Mouse (Mus musculus): ENCODE results near the gene Atf6b. TPM values are rescaled to one million over a fixed set of nuclear protein-coding genes. Genes with fewer than 3 reads are reported as not detected.

Gene Atf6b
- polyA plus RNA-seq, 1 experiment from 2014 or later: 62.0 TPM

DNA sequence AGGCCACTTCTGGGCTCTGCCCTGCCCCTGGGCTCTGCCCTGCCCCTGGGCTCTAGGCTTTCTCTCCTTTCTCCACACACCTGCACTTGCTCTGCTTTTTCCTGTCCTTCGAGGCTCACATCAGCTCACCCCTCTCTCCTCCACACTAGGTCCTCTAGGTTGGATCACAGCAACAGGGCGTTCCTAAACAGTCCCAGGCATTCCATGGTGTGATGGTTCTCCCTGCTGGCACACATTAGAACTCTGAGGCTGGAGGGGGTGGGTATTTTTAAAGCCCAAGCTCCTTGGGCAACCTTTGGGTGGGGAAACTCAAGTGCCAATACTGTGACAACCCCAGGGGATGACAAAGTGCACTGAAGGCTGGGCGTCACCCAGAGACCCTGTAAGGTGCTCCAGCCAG lies 9.5 kb upstream of the Atf6b start:
- no peak overlapping the region for H3K9ac ChIP-seq (ENCODE audit: low read depth, low read length)
- H3K4me3 ChIP-seq (replicated peaks; ENCODE audit: low read depth, low read length): no peak overlapping the region
- ATAC-seq (replicated peaks; ENCODE audit: low FRiP score, low read depth) (no peak), DNase-seq (ENCODE audit: low spot score) (no peak)
- no peaks in the 10 kb centered on the region for H3K9me3 ChIP-seq (replicated peaks; ENCODE audit: low read length)
- no peak overlapping the region for H3K27ac ChIP-seq
- no peaks in the 10 kb centered on the region for H3K27me3 ChIP-seq (ENCODE audit: insufficient read depth, low read length)
- TF ChIP-seq CTCF (IDR thresholded peaks at IDR 0.05; ENCODE audit: low read depth): no peak
- peaks cover 11% of the 10 kb centered on the region; the same call in 1 of the 2 replicates for H3K4me1 ChIP-seq (replicated peaks; ENCODE audit: insufficient read depth, low read length)
- WGBS: 71% methylated on average over 3 of the region's 3 CpGs
- H3K4me2 ChIP-seq (ENCODE audit: low read length): no peak overlapping the region
- no peaks in the 10 kb centered on the region for H3K36me3 ChIP-seq (ENCODE audit: insufficient read depth, low read length)

DNA sequence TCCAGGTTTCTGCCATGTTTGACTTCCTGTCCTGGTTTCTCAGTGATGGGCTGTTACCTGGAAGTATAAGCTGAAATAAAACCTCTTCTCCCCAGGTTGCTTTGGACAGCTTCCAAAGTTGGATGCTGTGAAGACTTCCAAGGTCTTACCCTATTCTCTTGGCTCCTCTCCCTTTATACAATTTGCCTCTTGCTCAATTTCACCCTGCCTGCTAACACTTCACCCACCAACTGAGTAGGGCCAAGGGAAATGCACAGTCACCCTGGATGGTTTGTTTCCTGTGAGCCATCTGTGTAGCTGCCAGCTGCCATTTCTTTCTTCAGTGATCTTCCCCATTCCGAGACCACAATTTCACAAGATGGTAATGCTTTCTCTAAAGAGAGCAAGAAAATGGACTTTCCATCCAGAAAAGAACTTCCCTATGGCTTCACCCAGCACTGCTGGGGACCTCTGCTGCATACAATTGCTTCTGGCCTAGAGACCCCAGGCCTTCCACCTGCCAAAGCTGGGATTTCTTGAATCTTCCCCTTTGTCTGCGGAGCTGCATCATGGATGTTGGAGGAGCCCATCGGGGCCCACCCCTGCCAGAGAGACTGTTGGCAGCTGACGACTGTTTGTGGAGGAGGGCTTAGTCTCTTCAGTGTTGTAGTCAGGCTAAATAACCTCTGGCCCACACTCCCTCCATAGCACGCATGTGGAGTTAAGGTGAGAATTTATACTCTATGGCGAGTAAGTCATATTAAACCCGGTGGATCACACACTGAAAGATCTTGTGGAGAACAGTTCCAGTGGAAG lies 7.3 kb upstream of the Atf6b start:
- Histone ChIP-seq H3K9ac (ENCODE audit: low read depth, low read length) (no peak overlapping the region), H3K27ac (no peak overlapping the region), H3K4me3 (replicated peaks; ENCODE audit: low read depth, low read length) (no peak overlapping the region), H3K27me3 (ENCODE audit: insufficient read depth, low read length) (no peaks in the 10 kb centered on the region), H3K4me1 (replicated peaks; ENCODE audit: insufficient read depth, low read length) (peaks cover 9% of the 10 kb centered on the region; the same call in 1 of the 2 replicates), H3K4me2 (ENCODE audit: low read length) (no peak overlapping the region), H3K36me3 (ENCODE audit: insufficient read depth, low read length) (no peaks in the 10 kb centered on the region), H3K9me3 (replicated peaks; ENCODE audit: low read length) (no peaks in the 10 kb centered on the region)
- 73% methylated on average over 7 of the region's 7 CpGs for WGBS
- DNase-seq (ENCODE audit: low spot score): no peak
- ATAC-seq (replicated peaks; ENCODE audit: low FRiP score, low read depth): no peak
- TF ChIP-seq CTCF (IDR thresholded peaks at IDR 0.05; ENCODE audit: low read depth): no peak

DNA sequence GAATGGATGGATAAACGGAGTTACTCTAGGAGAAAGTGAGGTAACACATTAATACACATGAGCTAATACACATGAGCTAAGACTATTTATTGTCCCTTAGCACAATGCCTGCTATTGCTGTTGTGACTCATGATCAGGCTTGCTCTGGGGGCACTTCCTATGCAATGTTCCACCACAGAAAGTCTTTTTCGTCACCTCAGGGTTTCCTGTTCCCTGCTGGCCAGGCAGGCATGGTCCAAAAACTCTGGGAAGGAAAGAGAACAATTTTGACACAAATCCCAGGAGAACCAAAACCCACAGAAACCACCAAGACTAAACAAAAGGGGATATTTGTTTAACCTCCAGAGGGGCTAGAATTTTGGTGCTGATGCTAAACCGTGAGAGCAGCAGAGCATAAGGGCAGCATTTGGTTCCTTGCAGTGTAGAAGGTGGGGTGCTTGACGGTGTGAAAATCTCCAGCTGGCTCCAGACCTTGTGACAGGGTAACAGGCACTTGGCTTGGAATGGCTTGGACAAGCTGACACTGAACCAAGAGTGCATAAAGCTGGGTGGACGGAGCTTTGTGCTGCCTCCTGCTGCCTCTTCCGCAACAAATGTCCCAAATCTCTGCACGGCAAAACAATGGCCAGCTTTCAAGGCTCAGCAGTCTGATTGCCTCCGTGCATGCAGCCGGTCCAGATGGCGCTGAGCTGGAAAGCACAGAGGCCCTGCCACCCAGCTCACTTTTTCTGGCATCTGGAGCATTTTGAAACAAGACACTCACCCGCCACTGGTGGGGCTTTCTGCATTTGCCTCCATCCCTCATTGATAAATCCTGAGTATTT lies 6.0 kb upstream of the Atf6b start:
- Histone ChIP-seq H3K27me3 (ENCODE audit: insufficient read depth, low read length) (no peaks in the 10 kb centered on the region), H3K9me3 (replicated peaks; ENCODE audit: low read length) (no peaks in the 10 kb centered on the region), H3K36me3 (ENCODE audit: insufficient read depth, low read length) (no peaks in the 10 kb centered on the region), H3K4me1 (replicated peaks; ENCODE audit: insufficient read depth, low read length) (peaks cover 15% of the 10 kb centered on the region), H3K9ac (ENCODE audit: low read depth, low read length) (0 out of 2 replicates have a peak overlapping the region, but pooled peaks have one; percentile 15), H3K4me2 (ENCODE audit: low read length) (no peak overlapping the region; the same call in 1 of the 2 replicates), H3K4me3 (replicated peaks; ENCODE audit: low read depth, low read length) (no peak overlapping the region), H3K27ac (peak overlapping the region; percentile 72)
- ATAC-seq (replicated peaks; ENCODE audit: low FRiP score, low read depth) (peak; percentile 30; the same call in 1 of the 2 replicates), DNase-seq (ENCODE audit: low spot score) (peak; percentile 83)
- 11% methylated on average over 11 of the region's 11 CpGs for WGBS
- TF ChIP-seq CTCF (IDR thresholded peaks at IDR 0.05; ENCODE audit: low read depth): peak; percentile 54

DNA sequence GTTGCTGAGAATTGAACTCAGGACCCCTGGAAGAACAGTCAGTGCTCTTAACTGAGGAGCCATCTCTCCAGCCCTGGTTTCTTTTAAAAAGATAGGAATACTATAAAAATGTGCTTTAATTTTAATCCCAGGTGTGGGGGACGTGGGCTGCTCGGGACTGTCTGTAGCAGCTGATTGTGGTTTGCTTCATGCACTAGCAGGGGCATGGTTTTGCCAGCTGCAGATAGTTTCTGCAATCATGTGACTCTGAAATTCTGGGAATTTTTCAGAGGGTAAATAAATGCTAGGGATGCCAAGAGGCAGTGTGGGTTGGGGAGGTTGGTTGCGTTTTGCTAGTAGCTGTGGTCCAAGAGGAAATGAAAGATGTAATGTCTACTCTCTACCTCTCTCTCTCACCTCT lies 5.0 kb upstream of the Atf6b start:
- no peak for DNase-seq (ENCODE audit: low spot score)
- no peak for TF ChIP-seq CTCF (IDR thresholded peaks at IDR 0.05; ENCODE audit: low read depth)
- WGBS: 81% methylated on average over 3 of the region's 3 CpGs
- no peaks in the 10 kb centered on the region for H3K36me3 ChIP-seq (ENCODE audit: insufficient read depth, low read length)
- H3K27ac ChIP-seq: no peak overlapping the region
- no peak for ATAC-seq (replicated peaks; ENCODE audit: low FRiP score, low read depth)
- H3K27me3 ChIP-seq (ENCODE audit: insufficient read depth, low read length): no peaks in the 10 kb centered on the region
- H3K4me3 ChIP-seq (replicated peaks; ENCODE audit: low read depth, low read length): no peak overlapping the region
- peaks cover 15% of the 10 kb centered on the region for H3K4me1 ChIP-seq (replicated peaks; ENCODE audit: insufficient read depth, low read length)
- no peak overlapping the region for H3K9ac ChIP-seq (ENCODE audit: low read depth, low read length)
- no peaks in the 10 kb centered on the region for H3K9me3 ChIP-seq (replicated peaks; ENCODE audit: low read length)
- no peak overlapping the region for H3K4me2 ChIP-seq (ENCODE audit: low read length)

DNA sequence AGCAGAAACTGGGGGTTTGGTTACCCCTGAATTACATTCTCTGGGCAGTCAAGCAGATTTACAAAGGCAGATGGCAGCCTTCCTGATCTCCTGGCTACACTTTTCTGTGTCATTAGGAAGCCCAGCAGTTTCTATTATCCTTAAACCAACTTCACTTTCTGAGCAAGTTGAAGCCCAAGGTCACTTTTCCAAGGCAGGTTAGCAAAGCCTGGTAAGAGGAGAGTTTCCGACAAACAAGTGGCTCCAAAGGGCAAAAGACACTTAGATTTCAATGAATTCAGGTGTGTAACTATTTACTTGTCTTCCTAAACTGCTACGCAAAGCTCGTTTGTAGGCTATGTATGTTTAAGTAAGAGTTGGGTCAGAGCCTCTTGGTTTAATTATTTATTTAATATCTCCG lies 3.6 kb upstream of the Atf6b start:
- peaks cover 24% of the 10 kb centered on the region for H3K4me1 ChIP-seq (replicated peaks; ENCODE audit: insufficient read depth, low read length)
- no peak for DNase-seq (ENCODE audit: low spot score)
- 84% methylated on average over 4 of the region's 4 CpGs for WGBS
- no peak overlapping the region for H3K9ac ChIP-seq (ENCODE audit: low read depth, low read length)
- ATAC-seq (replicated peaks; ENCODE audit: low FRiP score, low read depth): no peak
- H3K9me3 ChIP-seq (replicated peaks; ENCODE audit: low read length): no peaks in the 10 kb centered on the region
- no peak overlapping the region for H3K4me2 ChIP-seq (ENCODE audit: low read length)
- H3K36me3 ChIP-seq (ENCODE audit: insufficient read depth, low read length): no peaks in the 10 kb centered on the region
- no peak overlapping the region for H3K4me3 ChIP-seq (replicated peaks; ENCODE audit: low read depth, low read length)
- no peaks in the 10 kb centered on the region for H3K27me3 ChIP-seq (ENCODE audit: insufficient read depth, low read length)
- no peak for TF ChIP-seq CTCF (IDR thresholded peaks at IDR 0.05; ENCODE audit: low read depth)
- no peak overlapping the region for H3K27ac ChIP-seq

- no peak overlapping the region for H3K27ac ChIP-seq
- WGBS: 83% methylated on average over 10 of the region's 10 CpGs
Observed at GRCm38 (mm10) chr17:34643944-34644343, 3.0 kb upstream of the Atf6b start.

More at GRCm38 (mm10) chr17:34643944-34644343, 3.0 kb upstream of the Atf6b start:
- peaks cover 24% of the 10 kb centered on the region for H3K4me1 ChIP-seq (replicated peaks; ENCODE audit: insufficient read depth, low read length)
- DNase-seq (ENCODE audit: low spot score) (no peak), ATAC-seq (replicated peaks; ENCODE audit: low FRiP score, low read depth) (no peak)
- H3K9me3 ChIP-seq (replicated peaks; ENCODE audit: low read length): no peaks in the 10 kb centered on the region
- H3K9ac ChIP-seq (ENCODE audit: low read depth, low read length): no peak overlapping the region
- H3K27me3 ChIP-seq (ENCODE audit: insufficient read depth, low read length): no peaks in the 10 kb centered on the region
- no peak for TF ChIP-seq CTCF (IDR thresholded peaks at IDR 0.05; ENCODE audit: low read depth)
- H3K4me3 ChIP-seq (replicated peaks; ENCODE audit: low read depth, low read length): no peak overlapping the region
- no peak overlapping the region for H3K4me2 ChIP-seq (ENCODE audit: low read length)
- peaks cover under 1% of the 10 kb centered on the region; the same call in 1 of the 2 replicates for H3K36me3 ChIP-seq (ENCODE audit: insufficient read depth, low read length)

Measured in kidney, postnatal 0 days (tissue).